Mouse (Mus musculus) A20 (cell line): ENCODE measurements at regions not wholly inside any gene's neighbourhood (a gene's known extent, or its start where the extent isn't known, plus 50 kb on each side); places are given as distances from the start of the nearest gene placed in this dataset.
A peak's percentile ranks its signal among the peaks of the same experiment; 100 is the strongest.
"Not testable (repeated sequence)": the region's sequence is repeated elsewhere in the genome, so short reads cannot be mapped to it uniquely, and the experiment has no call there.

ENCODE experiments used
- DNase-seq: peaks from one replicate; pipeline ENCODE4 v3.0.0-alpha.2; 2011; ENCODE audit warnings: low read depth, low spot score

GRCm38 (mm10) chr3:6118721-6119120 lies 368.1 kb downstream of the Gm8797 start:
- no peak for DNase-seq

- DNase-seq = not testable (repeated sequence)
Observed at GRCm38 (mm10) chr3:6135754-6136153, 385.1 kb downstream of the Gm8797 start.

- no peak for DNase-seq
Observed at GRCm38 (mm10) chr3:6137374-6137773, 386.8 kb downstream of the Gm8797 start.

- no peak for DNase-seq
Observed at GRCm38 (mm10) chr3:6173775-6174174, 423.2 kb downstream of the Gm8797 start.

GRCm38 (mm10) chr3:6182533-6182932 lies 431.9 kb downstream of the Gm8797 start:
- no peak for DNase-seq

- peak; percentile 13 for DNase-seq
Observed at GRCm38 (mm10) chr3:6183400-6183799, 432.8 kb downstream of the Gm8797 start.

GRCm38 (mm10) chr3:6204656-6205055 lies 415.6 kb downstream of the 1700008P02Rik start:
- DNase-seq = no peak

- DNase-seq = no peak
Observed at GRCm38 (mm10) chr3:6228685-6229084, 391.6 kb downstream of the 1700008P02Rik start.
